Mouse (Mus musculus): ENCODE measurements around the gene Cux1. TPM values are rescaled to one million over a fixed set of nuclear protein-coding genes. Genes with fewer than 3 reads are reported as not detected.

The Cux1 gene
- polyA plus RNA-seq, 1 experiment from 2014 or later = 89.1 TPM

- 93% methylated on average over 3 of the region's 3 CpGs for WGBS
- no peak for ATAC-seq (ENCODE audit: low FRiP score)
- Histone ChIP-seq H3K4me2 (replicated peaks) (no peak overlapping the region), H3K27ac (no peak overlapping the region), H3K4me1 (replicated peaks; ENCODE audit: control insufficient read depth, insufficient read depth, low read length) (no peaks in the 10 kb centered on the region), H3K4me3 (replicated peaks; ENCODE audit: low read length) (no peak overlapping the region), H3K36me3 (replicated peaks; ENCODE audit: control insufficient read depth, insufficient read depth) (no peaks in the 10 kb centered on the region), H3K9me3 (ENCODE audit: control insufficient read depth, low read length) (no peaks in the 10 kb centered on the region), H3K27me3 (ENCODE audit: control insufficient read depth, insufficient read depth, low read length) (no peaks in the 10 kb centered on the region), H3K9ac (no peak overlapping the region)
- DNase-seq (ENCODE audit: low spot score) = no peak
Observed at GRCm38 (mm10) chr5:136421885-136422284, 145.4 kb downstream of the Cux1 start.

DNA sequence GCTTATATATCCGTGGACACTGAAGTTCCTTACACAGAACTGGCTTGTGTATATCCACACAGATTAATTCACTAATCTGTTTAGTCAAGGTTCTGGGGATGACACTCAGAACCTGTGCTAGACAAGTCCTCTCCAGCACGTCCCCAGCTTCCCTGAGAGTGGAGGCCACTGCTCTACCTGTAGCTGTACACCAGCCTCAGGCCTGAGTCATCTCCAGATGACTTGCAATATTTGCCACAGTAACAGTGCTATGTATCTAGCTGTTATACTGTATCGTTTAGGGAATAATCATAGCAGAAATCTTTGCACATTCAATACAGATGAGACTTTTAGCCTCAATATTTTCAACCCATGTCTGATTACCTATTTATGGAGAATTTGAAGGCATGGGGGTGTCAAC lies 146.0 kb downstream of the Cux1 start:
- Histone ChIP-seq H3K4me1 (replicated peaks; ENCODE audit: control insufficient read depth, insufficient read depth, low read length) (no peaks in the 10 kb centered on the region), H3K4me2 (replicated peaks) (no peak overlapping the region), H3K9ac (no peak overlapping the region), H3K9me3 (ENCODE audit: control insufficient read depth, low read length) (no peaks in the 10 kb centered on the region), H3K36me3 (replicated peaks; ENCODE audit: control insufficient read depth, insufficient read depth) (no peaks in the 10 kb centered on the region), H3K4me3 (replicated peaks; ENCODE audit: low read length) (no peak overlapping the region), H3K27ac (no peak overlapping the region), H3K27me3 (ENCODE audit: control insufficient read depth, insufficient read depth, low read length) (no peaks in the 10 kb centered on the region)
- no peak for ATAC-seq (ENCODE audit: low FRiP score)
- no peak for DNase-seq (ENCODE audit: low spot score)
- 92% methylated on average over 3 of the region's 3 CpGs for WGBS

DNA sequence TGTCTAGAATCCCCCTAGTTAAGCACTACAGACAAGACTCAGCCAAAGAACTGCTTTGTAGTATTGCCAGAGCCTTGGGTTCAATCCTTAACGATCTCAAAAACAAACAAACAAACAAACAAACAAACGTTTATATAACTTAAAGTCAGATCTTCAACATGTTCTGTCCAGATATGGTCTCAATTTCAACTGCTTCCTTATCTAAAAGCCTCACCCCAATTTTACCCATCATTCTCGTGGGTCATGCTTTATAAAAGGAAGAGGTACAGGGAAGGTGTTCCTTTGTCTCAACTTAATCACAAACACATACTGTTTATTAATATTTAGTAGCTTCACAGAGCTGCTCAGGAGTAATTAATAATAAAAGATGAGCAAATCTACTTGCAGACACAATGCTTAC lies 146.9 kb downstream of the Cux1 start:
- ATAC-seq (ENCODE audit: low FRiP score) = no peak
- H3K4me1 ChIP-seq (replicated peaks; ENCODE audit: control insufficient read depth, insufficient read depth, low read length) = 0 out of 2 replicates have a peak, but pooled peaks cover 3% of the 10 kb centered on the region
- H3K27me3 ChIP-seq (ENCODE audit: control insufficient read depth, insufficient read depth, low read length) = no peaks in the 10 kb centered on the region
- no peak overlapping the region for H3K4me2 ChIP-seq (replicated peaks)
- H3K9me3 ChIP-seq (ENCODE audit: control insufficient read depth, low read length) = no peaks in the 10 kb centered on the region
- WGBS = 85% methylated on average over 3 of the region's 3 CpGs
- no peak for DNase-seq (ENCODE audit: low spot score)
- no peak overlapping the region for H3K4me3 ChIP-seq (replicated peaks; ENCODE audit: low read length)
- H3K36me3 ChIP-seq (replicated peaks; ENCODE audit: control insufficient read depth, insufficient read depth) = no peaks in the 10 kb centered on the region
- no peak overlapping the region for H3K9ac ChIP-seq
- no peak overlapping the region for H3K27ac ChIP-seq

DNA sequence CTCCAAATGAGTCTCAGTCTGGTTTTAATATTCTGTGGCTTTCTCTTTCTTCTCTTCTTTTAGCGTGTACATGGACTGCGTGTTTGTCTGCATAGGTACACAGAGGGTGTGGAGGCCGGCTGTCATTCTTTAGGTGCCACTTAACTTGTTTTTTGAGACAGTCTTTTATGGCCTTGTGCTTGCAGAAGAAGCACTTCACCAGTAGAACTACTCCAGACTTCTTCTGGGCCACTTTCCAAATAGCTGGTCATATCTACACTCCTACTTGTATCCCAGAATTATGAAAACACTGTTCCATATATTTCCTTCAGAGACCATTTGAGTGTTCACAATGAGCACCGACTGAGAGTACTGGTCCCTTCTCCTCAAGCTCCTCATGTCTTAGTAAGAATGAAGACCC lies 149.4 kb downstream of the Cux1 start:
- whole genome bisulfite sequencing = 96% methylated on average over 4 of the region's 4 CpGs
- H3K4me3 ChIP-seq (replicated peaks; ENCODE audit: low read length) = no peak overlapping the region
- no peaks in the 10 kb centered on the region for H3K9me3 ChIP-seq (ENCODE audit: control insufficient read depth, low read length)
- 0 out of 2 replicates have a peak, but pooled peaks cover 3% of the 10 kb centered on the region for H3K4me1 ChIP-seq (replicated peaks; ENCODE audit: control insufficient read depth, insufficient read depth, low read length)
- no peak for DNase-seq (ENCODE audit: low spot score)
- H3K27ac ChIP-seq = no peak overlapping the region
- no peak overlapping the region for H3K9ac ChIP-seq
- no peaks in the 10 kb centered on the region for H3K27me3 ChIP-seq (ENCODE audit: control insufficient read depth, insufficient read depth, low read length)
- ATAC-seq (ENCODE audit: low FRiP score) = no peak
- no peaks in the 10 kb centered on the region for H3K36me3 ChIP-seq (replicated peaks; ENCODE audit: control insufficient read depth, insufficient read depth)
- no peak overlapping the region for H3K4me2 ChIP-seq (replicated peaks)

GRCm38 (mm10) chr5:136414479-136414878 lies 152.8 kb downstream of the Cux1 start:
- ATAC-seq (ENCODE audit: low FRiP score) = no peak
- no peaks in the 10 kb centered on the region for H3K36me3 ChIP-seq (replicated peaks; ENCODE audit: control insufficient read depth, insufficient read depth)
- no peaks in the 10 kb centered on the region for H3K27me3 ChIP-seq (ENCODE audit: control insufficient read depth, insufficient read depth, low read length)
- H3K9me3 ChIP-seq (ENCODE audit: control insufficient read depth, low read length) = no peaks in the 10 kb centered on the region
- H3K4me3 ChIP-seq (replicated peaks; ENCODE audit: low read length) = no peak overlapping the region
- 88% methylated on average over 2 of the region's 2 CpGs for WGBS
- DNase-seq (ENCODE audit: low spot score) = no peak
- no peak overlapping the region for H3K4me2 ChIP-seq (replicated peaks)
- no peak overlapping the region for H3K9ac ChIP-seq
- H3K4me1 ChIP-seq (replicated peaks; ENCODE audit: control insufficient read depth, insufficient read depth, low read length) = 0 out of 2 replicates have a peak, but pooled peaks cover 3% of the 10 kb centered on the region
- no peak overlapping the region for H3K27ac ChIP-seq

DNA sequence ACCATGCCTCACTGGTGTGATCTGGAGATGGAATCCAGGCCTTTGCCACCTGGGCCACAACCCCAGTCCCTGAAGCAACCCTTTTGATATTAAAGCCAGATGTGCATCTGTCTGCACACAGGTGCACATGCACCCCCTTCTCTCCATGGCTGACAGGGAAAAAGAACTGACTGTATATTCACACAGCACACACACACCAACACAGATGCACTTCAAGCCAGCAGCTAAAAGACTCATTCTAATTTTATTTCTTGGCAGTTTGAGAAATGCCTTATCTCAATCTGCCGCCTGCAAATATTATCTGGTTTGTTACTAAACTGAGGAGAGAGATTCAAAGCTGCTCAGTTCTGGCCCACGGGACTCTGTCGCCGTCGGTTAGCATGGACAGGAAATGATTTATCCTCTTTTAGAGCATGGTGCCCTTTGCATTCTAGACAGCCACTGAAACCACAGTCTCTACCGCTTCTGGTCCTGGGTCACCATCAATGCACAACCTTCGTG lies 156.6 kb downstream of the Cux1 start:
- Histone ChIP-seq H3K4me3 (replicated peaks; ENCODE audit: low read length) (no peak overlapping the region), H3K4me2 (replicated peaks) (no peak overlapping the region), H3K36me3 (replicated peaks; ENCODE audit: control insufficient read depth, insufficient read depth) (peaks cover 5% of the 10 kb centered on the region; the same call in 1 of the 2 replicates), H3K9me3 (ENCODE audit: control insufficient read depth, low read length) (no peaks in the 10 kb centered on the region), H3K9ac (no peak overlapping the region), H3K27ac (no peak overlapping the region), H3K4me1 (replicated peaks; ENCODE audit: control insufficient read depth, insufficient read depth, low read length) (0 out of 2 replicates have a peak, but pooled peaks cover 1% of the 10 kb centered on the region), H3K27me3 (ENCODE audit: control insufficient read depth, insufficient read depth, low read length) (no peaks in the 10 kb centered on the region)
- WGBS = 71% methylated on average over 7 of the region's 7 CpGs
- DNase-seq (ENCODE audit: low spot score) (no peak), ATAC-seq (ENCODE audit: low FRiP score) (no peak)

DNA sequence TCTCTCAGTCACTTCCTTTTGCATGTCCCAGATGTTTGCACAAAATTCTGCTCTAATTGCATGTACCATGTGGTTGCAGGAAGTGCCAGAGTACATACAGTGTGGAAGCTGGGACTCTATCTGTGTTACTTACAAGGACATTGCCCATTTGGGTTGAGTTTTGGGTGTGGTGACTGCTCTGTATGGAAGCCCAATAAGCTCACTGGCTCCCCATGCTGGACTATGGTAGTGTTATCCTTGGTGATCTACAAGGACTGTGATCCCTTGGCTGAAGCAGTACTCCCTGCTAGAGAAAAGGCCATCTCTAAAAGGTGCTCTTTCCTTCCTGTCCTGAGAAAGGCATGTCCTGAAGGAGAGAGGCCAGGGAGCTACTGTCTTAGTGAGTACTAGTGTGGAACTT lies 160.9 kb downstream of the Cux1 start:
- H3K27me3 ChIP-seq (ENCODE audit: control insufficient read depth, insufficient read depth, low read length) = no peaks in the 10 kb centered on the region
- no peak for ATAC-seq (ENCODE audit: low FRiP score)
- H3K9ac ChIP-seq = no peak overlapping the region
- no peak overlapping the region for H3K27ac ChIP-seq
- peaks cover 5% of the 10 kb centered on the region; the same call in 1 of the 2 replicates for H3K36me3 ChIP-seq (replicated peaks; ENCODE audit: control insufficient read depth, insufficient read depth)
- H3K9me3 ChIP-seq (ENCODE audit: control insufficient read depth, low read length) = no peaks in the 10 kb centered on the region
- H3K4me2 ChIP-seq (replicated peaks) = no peak overlapping the region
- no peak for DNase-seq (ENCODE audit: low spot score)
- H3K4me1 ChIP-seq (replicated peaks; ENCODE audit: control insufficient read depth, insufficient read depth, low read length) = peaks cover 15% of the 10 kb centered on the region
- no peak overlapping the region for H3K4me3 ChIP-seq (replicated peaks; ENCODE audit: low read length)

DNA sequence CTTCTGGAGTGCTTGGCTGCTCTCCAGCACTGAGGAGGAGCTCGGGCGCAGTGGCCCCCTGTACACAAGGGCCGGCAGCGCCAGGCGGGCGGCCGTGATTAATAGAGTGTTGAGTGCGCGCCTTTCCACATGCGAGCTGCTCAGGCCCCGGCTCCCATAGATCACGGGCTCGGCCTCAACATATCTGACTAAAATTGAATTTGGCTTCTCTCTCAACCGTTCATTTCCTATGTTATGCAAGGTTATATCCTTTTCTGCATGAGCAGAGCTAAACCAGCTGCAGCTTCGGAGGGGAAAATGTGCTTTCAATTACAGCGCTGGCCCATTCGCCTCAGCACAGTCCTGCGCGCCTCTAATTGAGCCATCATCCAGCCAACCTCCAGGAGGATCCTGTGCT lies 163.7 kb downstream of the Cux1 start:
- peaks cover 15% of the 10 kb centered on the region for H3K4me1 ChIP-seq (replicated peaks; ENCODE audit: control insufficient read depth, insufficient read depth, low read length)
- H3K36me3 ChIP-seq (replicated peaks; ENCODE audit: control insufficient read depth, insufficient read depth) = peaks cover 5% of the 10 kb centered on the region; the same call in 1 of the 2 replicates
- no peaks in the 10 kb centered on the region for H3K9me3 ChIP-seq (ENCODE audit: control insufficient read depth, low read length)
- 28% methylated on average over 19 of the region's 19 CpGs for WGBS
- peak; percentile 70; the same call in 1 of the 2 replicates for ATAC-seq (ENCODE audit: low FRiP score)
- H3K27me3 ChIP-seq (ENCODE audit: control insufficient read depth, insufficient read depth, low read length) = no peaks in the 10 kb centered on the region
- peak overlapping the region; percentile 25 for H3K4me2 ChIP-seq (replicated peaks)
- DNase-seq (ENCODE audit: low spot score) = peak; percentile 73
- no peak overlapping the region for H3K4me3 ChIP-seq (replicated peaks; ENCODE audit: low read length)
- H3K27ac ChIP-seq = peak overlapping the region; percentile 72
- H3K9ac ChIP-seq = peak overlapping the region; percentile 9; the same call in 1 of the 2 replicates

GRCm38 (mm10) chr5:136402622-136403564 lies 164.4 kb downstream of the Cux1 start:
- WGBS = 56% methylated on average over 15 of the region's 15 CpGs
- ATAC-seq (ENCODE audit: low FRiP score) = peak; percentile 24; the same call in 1 of the 2 replicates
- H3K4me2 ChIP-seq (replicated peaks) = peak overlapping the region; percentile 25
- H3K27me3 ChIP-seq (ENCODE audit: control insufficient read depth, insufficient read depth, low read length) = no peaks in the 10 kb centered on the region
- no peaks in the 10 kb centered on the region for H3K9me3 ChIP-seq (ENCODE audit: control insufficient read depth, low read length)
- no peak overlapping the region for H3K4me3 ChIP-seq (replicated peaks; ENCODE audit: low read length)
- H3K4me1 ChIP-seq (replicated peaks; ENCODE audit: control insufficient read depth, insufficient read depth, low read length) = peaks cover 15% of the 10 kb centered on the region
- H3K36me3 ChIP-seq (replicated peaks; ENCODE audit: control insufficient read depth, insufficient read depth) = peaks cover 5% of the 10 kb centered on the region; the same call in 1 of the 2 replicates
- DNase-seq (ENCODE audit: low spot score) = no peak
- no peak overlapping the region for H3K9ac ChIP-seq
- peak overlapping the region; percentile 72 for H3K27ac ChIP-seq

All from hindbrain, embryonic 14.5 days (tissue).